Mouse (Mus musculus): ENCODE results near the gene Rufy1. TPM values are rescaled to one million over a fixed set of nuclear protein-coding genes. Genes with fewer than 3 reads are reported as not detected.
"Not testable (repeated sequence)": the region's sequence is repeated elsewhere in the genome, so short reads cannot be mapped to it uniquely, and the experiment has no call there.

Rufy1 gene
- polyA plus RNA-seq, 1 experiment: 9.6 TPM

GRCm38 (mm10) chr11:50461481-50461880 lies 30.6 kb upstream of the Rufy1 start:
- Histone ChIP-seq H3K27ac (ENCODE audit: insufficient read depth, low read length) (no peak overlapping the region), H3K4me3 (ENCODE audit: extremely low read depth, insufficient read depth, insufficient read length) (no peak overlapping the region), H3K36me3 (ENCODE audit: control insufficient read depth, insufficient read depth, low read length) (no peaks in the 10 kb centered on the region), H3K4me1 (ENCODE audit: control insufficient read depth, insufficient read depth, insufficient read length) (no peaks in the 10 kb centered on the region), H3K27me3 (ENCODE audit: control insufficient read depth, insufficient read depth, low read length) (no peaks in the 10 kb centered on the region)
- TF ChIP-seq CTCF (IDR thresholded peaks at IDR 0.05; ENCODE audit: extremely low read depth, insufficient read depth, insufficient read length, insufficient replicate concordance) (no peak), POLR2A (IDR thresholded peaks at IDR 0.05; ENCODE audit: low read depth, low read length) (no peak)
- WGBS: 82% methylated on average over 7 of the region's 7 CpGs
- no peak for DNase-seq (ENCODE audit: low read depth in 1 of 2, low spot score in 2 of 2)

DNA sequence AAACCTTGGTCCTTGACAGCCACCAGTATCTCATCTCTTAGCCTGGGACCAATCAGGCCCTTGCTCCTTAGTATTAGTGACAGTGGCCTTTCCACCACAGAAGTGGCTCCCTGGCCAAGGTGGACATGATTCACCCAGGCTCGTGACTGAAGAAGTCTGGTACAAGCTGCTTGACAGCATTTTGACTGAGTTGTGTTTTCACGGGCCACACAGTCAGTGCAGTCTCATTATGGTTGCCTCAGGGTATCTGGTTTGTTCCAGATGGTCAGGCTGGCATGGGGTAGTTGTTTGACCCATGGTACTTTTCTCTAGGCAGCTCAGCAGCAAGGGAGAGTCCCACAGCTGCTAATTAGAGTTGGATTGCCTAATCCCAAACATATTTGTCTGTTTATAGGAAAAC lies 28.3 kb upstream of the Rufy1 start:
- 75% methylated on average over 2 of the region's 2 CpGs for WGBS
- no peaks in the 10 kb centered on the region for H3K4me1 ChIP-seq (ENCODE audit: control insufficient read depth, insufficient read depth, insufficient read length)
- no peak overlapping the region for H3K27ac ChIP-seq (ENCODE audit: insufficient read depth, low read length)
- no peaks in the 10 kb centered on the region for H3K27me3 ChIP-seq (ENCODE audit: control insufficient read depth, insufficient read depth, low read length)
- no peak overlapping the region for H3K4me3 ChIP-seq (ENCODE audit: extremely low read depth, insufficient read depth, insufficient read length)
- TF ChIP-seq CTCF (IDR thresholded peaks at IDR 0.05; ENCODE audit: extremely low read depth, insufficient read depth, insufficient read length, insufficient replicate concordance) (no peak), POLR2A (IDR thresholded peaks at IDR 0.05; ENCODE audit: low read depth, low read length) (no peak)
- no peaks in the 10 kb centered on the region for H3K36me3 ChIP-seq (ENCODE audit: control insufficient read depth, insufficient read depth, low read length)
- DNase-seq (ENCODE audit: low read depth in 1 of 2, low spot score in 2 of 2): no peak

- no peaks in the 10 kb centered on the region for H3K36me3 ChIP-seq (ENCODE audit: control insufficient read depth, insufficient read depth, low read length)
- H3K27me3 ChIP-seq (ENCODE audit: control insufficient read depth, insufficient read depth, low read length): no peaks in the 10 kb centered on the region
- H3K27ac ChIP-seq (ENCODE audit: insufficient read depth, low read length): no peak overlapping the region
- no peak for DNase-seq (ENCODE audit: low read depth in 1 of 2, low spot score in 2 of 2)
- no peak for TF ChIP-seq POLR2A (IDR thresholded peaks at IDR 0.05; ENCODE audit: low read depth, low read length)
- H3K4me3 ChIP-seq (ENCODE audit: extremely low read depth, insufficient read depth, insufficient read length): no peak overlapping the region
- no peaks in the 10 kb centered on the region for H3K4me1 ChIP-seq (ENCODE audit: control insufficient read depth, insufficient read depth, insufficient read length)
- 27% methylated on average over 26 of the region's 26 CpGs for WGBS
Observed at GRCm38 (mm10) chr11:50457111-50457911, 26.4 kb upstream of the Rufy1 start.

- TF ChIP-seq POLR2A (IDR thresholded peaks at IDR 0.05; ENCODE audit: low read depth, low read length) (no peak), CTCF (IDR thresholded peaks at IDR 0.05; ENCODE audit: extremely low read depth, insufficient read depth, insufficient read length, insufficient replicate concordance) (no peak)
- H3K4me3 ChIP-seq (ENCODE audit: extremely low read depth, insufficient read depth, insufficient read length): no peak overlapping the region
- no peaks in the 10 kb centered on the region for H3K27me3 ChIP-seq (ENCODE audit: control insufficient read depth, insufficient read depth, low read length)
- no peak overlapping the region for H3K27ac ChIP-seq (ENCODE audit: insufficient read depth, low read length)
- no peaks in the 10 kb centered on the region for H3K36me3 ChIP-seq (ENCODE audit: control insufficient read depth, insufficient read depth, low read length)
- H3K4me1 ChIP-seq (ENCODE audit: control insufficient read depth, insufficient read depth, insufficient read length): no peaks in the 10 kb centered on the region
- no peak for DNase-seq (ENCODE audit: low read depth in 1 of 2, low spot score in 2 of 2)
- WGBS: 77% methylated on average over 7 of the region's 7 CpGs
Observed at GRCm38 (mm10) chr11:50456455-50456854, 25.5 kb upstream of the Rufy1 start.

- WGBS: 79% methylated on average over 6 of the region's 6 CpGs
- H3K36me3 ChIP-seq (ENCODE audit: control insufficient read depth, insufficient read depth, low read length): no peaks in the 10 kb centered on the region
- no peaks in the 10 kb centered on the region; the same call in 1 of the 2 replicates for H3K27me3 ChIP-seq (ENCODE audit: control insufficient read depth, insufficient read depth, low read length)
- TF ChIP-seq CTCF (IDR thresholded peaks at IDR 0.05; ENCODE audit: extremely low read depth, insufficient read depth, insufficient read length, insufficient replicate concordance) (no peak), POLR2A (IDR thresholded peaks at IDR 0.05; ENCODE audit: low read depth, low read length) (no peak)
- no peak overlapping the region for H3K4me3 ChIP-seq (ENCODE audit: extremely low read depth, insufficient read depth, insufficient read length)
- no peak overlapping the region for H3K27ac ChIP-seq (ENCODE audit: insufficient read depth, low read length)
- no peaks in the 10 kb centered on the region for H3K4me1 ChIP-seq (ENCODE audit: control insufficient read depth, insufficient read depth, insufficient read length)
- DNase-seq (ENCODE audit: low read depth in 1 of 2, low spot score in 2 of 2): no peak
Observed at GRCm38 (mm10) chr11:50454934-50455333, 24.0 kb upstream of the Rufy1 start.

GRCm38 (mm10) chr11:50450236-50450635 lies 19.3 kb upstream of the Rufy1 start:
- H3K4me3 ChIP-seq (ENCODE audit: extremely low read depth, insufficient read depth, insufficient read length): no peak overlapping the region
- TF ChIP-seq CTCF (IDR thresholded peaks at IDR 0.05; ENCODE audit: extremely low read depth, insufficient read depth, insufficient read length, insufficient replicate concordance): no peak
- TF ChIP-seq POLR2A (IDR thresholded peaks at IDR 0.05; ENCODE audit: low read depth, low read length): no peak
- no peaks in the 10 kb centered on the region for H3K4me1 ChIP-seq (ENCODE audit: control insufficient read depth, insufficient read depth, insufficient read length)
- no peaks in the 10 kb centered on the region for H3K36me3 ChIP-seq (ENCODE audit: control insufficient read depth, insufficient read depth, low read length)
- no peak for DNase-seq (ENCODE audit: low read depth in 1 of 2, low spot score in 2 of 2)
- H3K27me3 ChIP-seq (ENCODE audit: control insufficient read depth, insufficient read depth, low read length): no peaks in the 10 kb centered on the region; the same call in none of the 2 replicates
- no peak overlapping the region for H3K27ac ChIP-seq (ENCODE audit: insufficient read depth, low read length)
- WGBS: 85% methylated on average over 9 of the region's 9 CpGs

DNA sequence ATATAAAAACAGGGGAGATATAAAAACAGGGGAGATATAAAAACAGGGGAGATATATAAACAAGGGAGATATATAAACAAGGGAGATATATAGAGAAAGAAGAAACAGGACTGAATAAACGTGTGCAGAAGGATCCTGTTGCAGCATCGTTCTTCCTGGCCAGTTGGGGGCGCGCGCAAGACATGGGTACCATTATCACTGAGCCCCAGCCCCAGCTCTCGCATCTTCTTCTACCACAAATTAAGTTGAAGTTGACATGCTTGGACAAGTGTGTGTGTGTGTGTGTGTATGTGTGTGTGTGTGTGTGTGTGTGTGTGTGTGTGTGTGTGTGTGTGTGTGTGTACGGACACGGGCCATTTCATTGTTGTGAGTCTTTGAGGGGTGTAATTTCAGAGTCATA lies 17.2 kb upstream of the Rufy1 start:
- not testable (repeated sequence) for DNase-seq (ENCODE audit: low read depth in 1 of 2, low spot score in 2 of 2)

More for the DNA sequence above, 17.2 kb upstream of the Rufy1 start:
- H3K36me3 ChIP-seq (ENCODE audit: control insufficient read depth, insufficient read depth, low read length); H3K27me3 ChIP-seq (ENCODE audit: control insufficient read depth, insufficient read depth, low read length); H3K4me1 ChIP-seq (ENCODE audit: control insufficient read depth, insufficient read depth, insufficient read length); H3K4me3 ChIP-seq (ENCODE audit: extremely low read depth, insufficient read depth, insufficient read length); H3K27ac ChIP-seq (ENCODE audit: insufficient read depth, low read length): not testable (repeated sequence)
- 48% methylated on average over 8 of the region's 8 CpGs for WGBS
